Mouse (Mus musculus): ENCODE results near the gene Hoxa11.

Hoxa11 gene

DNA sequence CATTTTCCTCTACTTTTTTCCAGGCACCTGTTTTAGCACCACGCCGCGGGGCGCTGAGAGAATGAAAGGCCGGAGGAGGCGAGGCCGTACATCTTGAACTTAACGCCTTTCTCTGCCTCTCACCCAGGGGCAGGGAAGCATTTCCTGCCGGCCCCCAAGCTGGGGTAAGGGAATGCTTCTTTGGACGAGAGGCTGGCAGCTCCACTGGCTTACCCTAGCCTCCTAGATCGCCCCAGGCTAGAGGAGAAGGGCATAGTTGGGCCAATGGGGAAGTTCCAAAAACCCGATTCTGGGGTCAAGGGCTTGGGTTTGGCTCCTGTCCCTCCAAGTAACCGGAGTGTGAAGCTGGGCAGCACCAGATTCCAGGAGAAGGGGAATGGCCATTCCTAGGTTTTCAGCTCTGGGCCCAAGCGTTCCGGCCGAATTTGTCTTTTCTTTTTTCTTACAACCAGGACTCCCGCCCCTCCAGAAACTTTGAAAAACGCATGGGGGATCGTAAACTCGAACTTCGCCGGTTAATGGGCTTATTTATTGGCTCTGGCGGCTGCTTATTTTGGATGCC is 12.5 kb downstream of the Hoxa11 start:
- no peak for ATAC-seq (ENCODE audit: low TSS enrichment)

DNA sequence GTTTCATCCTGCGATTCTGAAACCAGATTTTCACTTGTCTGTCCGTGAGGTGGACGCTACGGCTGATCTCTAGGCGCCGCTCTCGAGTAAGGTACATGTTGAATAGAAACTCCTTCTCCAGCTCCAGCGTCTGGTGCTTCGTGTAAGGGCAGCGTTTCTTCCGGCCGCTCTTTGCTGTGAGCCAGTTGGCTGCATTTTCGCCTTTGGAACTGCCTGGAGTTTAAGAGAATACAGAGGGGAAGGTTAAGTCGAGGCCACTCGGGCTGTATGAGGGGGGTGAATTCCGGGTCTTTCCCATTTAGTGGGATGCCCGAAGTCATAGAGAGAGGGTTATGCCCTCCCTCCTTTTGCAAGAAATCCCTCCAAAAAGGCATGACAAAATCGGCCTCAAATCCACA is 13.0 kb downstream of the Hoxa11 start:
- no peak for ATAC-seq (ENCODE audit: low TSS enrichment)

DNA sequence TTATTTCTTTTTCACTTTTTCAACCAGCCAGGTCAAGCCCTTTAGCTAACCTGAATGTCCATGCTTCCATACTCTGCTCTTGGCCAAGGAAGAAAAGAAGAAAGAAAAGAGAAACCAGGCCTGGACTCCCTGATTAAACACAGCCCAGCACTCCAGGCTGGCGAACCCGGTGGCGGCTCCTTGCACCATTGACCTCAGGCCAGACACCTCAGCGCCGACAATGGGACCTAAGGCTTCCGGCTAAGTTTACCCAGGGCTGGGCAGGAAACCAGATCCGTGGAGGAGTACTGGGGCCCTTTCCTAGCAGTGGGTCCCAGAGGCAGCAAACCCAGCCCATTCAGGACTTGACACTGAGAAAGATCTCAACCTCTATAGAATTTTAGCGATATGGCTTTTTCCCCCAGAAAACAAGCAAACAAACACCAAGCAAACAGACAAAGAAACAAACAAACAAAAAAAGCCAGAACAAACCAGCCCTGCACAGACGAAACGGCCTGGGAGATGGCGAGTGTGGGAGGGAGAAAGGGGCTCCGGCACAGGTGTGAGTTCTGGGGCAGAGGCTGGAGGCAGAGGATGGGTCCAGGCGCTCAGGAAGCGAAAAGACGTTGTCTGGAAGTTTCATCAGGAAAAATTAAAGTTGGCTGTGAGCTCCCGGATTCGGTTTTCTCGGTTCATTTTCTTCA is 13.6 kb downstream of the Hoxa11 start:
- no peak for ATAC-seq (ENCODE audit: low TSS enrichment)

DNA sequence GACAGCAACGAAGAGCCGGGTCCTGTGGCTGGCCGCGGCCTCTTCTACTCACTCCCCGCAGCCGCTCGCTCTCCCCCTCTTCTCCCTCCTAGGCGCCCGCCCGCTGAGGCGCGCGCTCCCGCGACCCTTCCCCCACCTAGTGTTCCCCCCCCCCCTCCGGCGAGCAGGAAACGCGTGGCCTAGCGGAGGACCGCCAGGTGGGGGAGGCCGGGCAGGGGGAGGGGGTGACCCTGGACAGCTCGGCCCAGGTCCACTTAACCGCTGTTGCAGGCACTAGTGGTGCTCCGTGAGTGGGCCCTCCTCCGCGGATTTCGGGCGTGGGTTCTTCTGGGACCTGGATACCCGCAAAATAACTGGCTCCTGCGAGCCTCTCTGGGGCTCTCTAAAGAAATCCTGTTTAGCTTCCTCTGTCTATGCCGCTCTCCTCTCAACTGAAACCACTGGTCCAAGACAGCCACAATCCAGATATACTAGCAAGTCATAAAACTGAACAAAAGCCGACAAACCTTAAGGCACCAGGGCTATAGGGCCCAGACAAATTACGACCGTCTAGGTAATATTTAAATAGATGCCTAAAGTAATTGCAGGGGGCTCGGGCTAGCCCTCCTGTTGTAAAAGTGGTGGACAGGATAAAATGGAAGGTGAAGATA is 15.0 kb downstream of the Hoxa11 start, which contains the start of gene Hoxa9:
Gene Hoxa9 (minus strand): TSS at position 574 of the 650 bp plus-strand sequence.
- ATAC-seq (ENCODE audit: low TSS enrichment) = no peak

DNA sequence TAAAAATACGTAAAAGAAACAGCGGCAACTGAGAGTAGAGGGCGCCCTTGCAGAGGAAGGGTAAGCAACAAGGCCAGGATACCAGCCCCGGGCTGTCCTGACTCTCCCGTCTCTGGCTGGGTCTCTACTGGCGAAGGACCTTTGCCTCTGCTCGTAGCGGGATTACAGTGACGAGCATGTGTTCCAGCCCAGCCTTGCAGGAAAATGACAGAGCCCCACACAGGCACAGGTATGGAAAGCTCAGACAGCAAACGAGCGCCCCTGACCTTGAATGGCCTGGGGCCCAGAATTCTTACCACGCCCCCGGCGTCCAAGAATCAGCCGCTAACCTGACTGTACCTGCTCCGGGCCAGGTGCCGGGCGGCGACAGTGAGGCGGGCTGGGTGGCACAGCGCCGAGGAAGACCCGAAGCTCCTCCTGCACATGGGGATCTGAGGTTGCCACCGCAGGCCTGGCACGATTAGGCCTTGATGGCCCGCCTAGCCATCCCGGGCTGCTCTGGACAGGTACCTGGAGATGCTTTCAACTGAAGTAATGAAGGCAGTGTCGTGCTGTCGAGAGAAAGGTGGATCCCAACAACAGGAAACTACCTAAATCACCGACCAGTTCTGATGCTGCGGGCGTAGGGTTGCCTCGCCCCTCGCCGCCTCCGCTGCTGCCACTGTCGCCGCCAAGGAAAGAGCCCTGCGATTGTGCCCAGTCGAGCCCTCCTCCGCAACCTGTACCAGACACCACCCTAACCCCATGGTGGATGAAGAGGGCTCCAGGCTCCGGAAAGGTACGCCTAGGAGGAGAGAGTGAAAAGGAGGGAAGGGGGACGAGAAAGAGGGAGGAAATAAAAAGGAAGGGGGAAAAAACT is 15.8 kb downstream of the Hoxa11 start:
- ATAC-seq (ENCODE audit: low TSS enrichment) = no peak

DNA sequence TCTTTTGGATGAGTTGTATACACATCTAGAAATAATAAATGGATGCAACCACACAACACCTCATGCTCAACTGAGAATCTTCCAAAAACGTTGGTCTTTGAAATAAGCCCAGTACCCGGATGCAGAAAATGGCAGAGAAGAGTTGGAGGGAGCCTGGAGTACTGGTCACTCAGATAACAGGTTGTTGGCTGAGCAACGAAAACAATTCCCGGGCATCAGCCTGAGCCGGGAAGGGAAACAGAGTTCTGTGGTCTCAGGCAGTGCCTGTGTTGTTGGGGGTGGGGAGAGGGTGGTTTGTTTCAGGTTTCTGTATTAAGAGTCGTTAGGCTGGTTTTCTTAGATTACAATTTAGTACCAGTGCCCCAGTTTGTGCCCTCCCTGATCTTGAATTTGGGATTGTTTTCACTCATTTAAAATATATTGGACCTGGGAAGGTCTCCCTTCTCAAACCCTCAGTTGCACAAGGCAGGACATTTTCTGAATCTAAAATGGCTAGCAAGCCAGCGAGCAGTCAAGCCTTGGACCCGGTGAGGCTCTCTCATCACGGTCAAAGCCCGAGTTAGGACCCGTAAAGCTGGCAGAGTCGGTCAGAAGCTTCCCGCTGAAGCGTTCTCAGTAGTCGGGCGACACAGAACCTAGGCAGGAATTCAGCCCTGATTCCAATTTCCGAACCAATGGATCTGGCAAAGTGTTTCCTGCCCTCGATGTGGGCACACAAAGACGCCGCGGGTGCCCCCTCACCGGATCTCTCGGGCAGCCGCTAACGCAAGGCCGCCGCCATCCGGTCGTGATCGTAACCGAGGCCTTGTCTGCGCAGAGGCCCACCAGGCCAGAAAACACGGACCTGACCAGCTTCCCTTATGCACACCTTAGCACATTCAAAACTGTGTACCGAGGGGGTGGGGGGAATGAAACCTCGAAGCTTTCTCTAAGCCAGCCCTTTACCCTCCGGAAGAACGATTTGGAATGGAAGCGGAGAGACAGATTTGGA is 16.8 kb downstream of the Hoxa11 start:
- ATAC-seq (ENCODE audit: low TSS enrichment) = no peak

DNA sequence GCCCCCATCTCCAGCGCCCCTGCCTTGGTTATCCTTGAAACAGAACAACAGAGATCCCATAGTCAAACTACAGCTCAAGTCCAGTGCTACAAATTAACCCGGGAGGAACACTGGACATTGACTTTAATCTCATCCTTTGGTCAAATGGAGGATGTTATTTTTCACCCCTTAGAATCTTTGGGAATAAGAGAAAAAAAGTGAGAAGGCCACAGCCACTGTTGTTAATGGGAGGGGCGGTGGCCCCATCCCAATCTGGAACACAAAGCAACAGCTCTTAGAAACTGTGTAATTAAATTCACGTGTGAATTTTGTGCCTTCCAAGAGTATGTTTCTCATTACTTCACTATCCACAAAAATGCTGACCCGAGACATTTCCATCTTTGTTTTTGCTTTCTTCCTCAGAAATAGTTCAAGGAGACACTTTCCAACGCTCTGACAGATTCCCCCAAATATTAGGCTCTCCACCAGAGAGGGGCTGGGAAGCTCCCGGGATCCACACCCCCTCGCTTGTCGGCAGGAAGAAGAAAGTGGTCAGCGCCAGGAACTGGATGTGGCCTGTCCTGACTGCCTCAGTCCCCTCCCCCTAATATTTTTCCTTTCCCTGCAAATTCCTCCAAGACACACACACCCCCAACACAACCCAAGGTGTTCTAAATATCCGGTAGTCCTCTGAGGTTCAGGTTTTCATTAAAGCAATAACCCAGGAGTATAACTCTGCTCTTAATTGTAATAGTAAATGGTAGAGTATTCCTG is 18.0 kb downstream of the Hoxa11 start:
- ATAC-seq (ENCODE audit: low TSS enrichment) = no peak

DNA sequence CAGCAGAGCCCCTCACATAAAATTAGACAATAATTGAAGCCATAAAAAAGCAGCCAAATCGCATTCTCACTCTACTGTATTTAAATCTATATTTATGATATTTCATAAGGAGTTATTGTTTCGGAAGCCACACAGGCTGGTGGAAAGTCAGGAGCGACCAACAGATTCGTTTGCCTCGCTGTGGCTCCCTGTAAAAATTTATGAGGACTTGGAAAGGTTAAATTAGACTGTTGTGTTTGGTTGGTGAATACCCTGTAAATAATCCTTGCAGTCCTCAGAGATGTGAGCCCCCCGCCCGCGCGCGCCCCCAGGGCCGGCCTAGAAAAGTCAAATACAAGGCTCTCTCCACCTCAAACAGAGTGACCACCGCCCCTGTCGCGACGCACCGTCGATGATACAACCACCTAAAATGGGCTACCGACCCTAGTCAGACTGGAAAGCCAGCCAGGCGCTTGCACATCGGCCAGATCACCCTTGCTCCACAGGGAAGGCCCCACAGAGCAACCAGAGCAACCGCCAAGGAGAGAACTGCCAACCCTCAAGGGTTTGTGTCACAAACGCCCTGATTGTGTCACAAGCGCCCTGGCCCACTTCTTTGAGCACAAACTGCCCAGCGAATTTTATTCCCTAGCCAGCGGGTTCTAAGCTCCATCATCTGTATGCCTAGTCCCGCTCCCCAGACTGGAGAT is 18.9 kb downstream of the Hoxa11 start:
- no peak for ATAC-seq (ENCODE audit: low TSS enrichment)

DNA sequence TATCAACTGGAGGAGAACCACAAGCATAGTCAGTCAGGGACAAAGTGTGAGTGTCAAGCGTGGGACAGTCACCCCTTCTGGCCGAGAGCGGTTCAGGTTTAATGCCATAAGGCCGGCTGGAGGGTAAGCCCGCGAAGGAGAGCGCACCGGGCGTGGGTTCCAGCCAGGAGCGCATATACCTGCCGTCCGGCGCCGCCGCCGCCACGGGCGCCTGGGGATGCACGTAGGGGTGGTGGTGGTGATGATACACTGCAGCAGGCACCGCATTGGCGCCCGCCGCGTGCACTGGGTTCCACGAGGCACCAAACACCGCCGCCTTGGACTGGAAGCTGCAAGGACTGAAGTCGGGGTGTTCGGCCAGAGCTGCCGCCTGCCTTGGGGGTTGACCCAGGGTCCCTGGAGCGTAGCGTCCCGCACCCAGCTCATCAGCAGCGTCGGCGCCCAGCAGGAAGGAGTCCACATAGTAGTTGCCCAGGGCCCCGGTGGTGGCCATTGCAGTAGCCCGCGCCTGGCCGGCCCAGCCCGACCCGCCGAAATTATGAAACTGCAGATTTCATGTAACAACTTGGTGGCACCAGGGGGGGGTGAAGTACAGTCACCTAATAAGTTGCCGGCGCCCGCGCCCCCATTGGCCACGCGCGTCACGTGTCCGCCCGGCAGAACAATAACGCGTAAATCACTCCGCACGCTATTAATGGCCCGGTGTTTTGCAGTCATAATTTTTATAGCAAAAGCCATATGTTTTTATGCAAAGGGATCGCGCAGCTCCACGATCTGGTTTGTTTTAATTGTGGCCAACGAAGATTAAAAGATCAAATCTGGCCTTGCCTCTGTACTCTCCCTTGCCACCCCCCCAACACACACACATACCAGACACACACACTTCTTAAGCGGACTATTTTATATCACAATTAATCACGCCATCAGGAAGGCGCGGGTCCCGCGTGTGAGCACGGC is 19.7 kb downstream of the Hoxa11 start:
- ATAC-seq (ENCODE audit: low TSS enrichment) = no peak

DNA sequence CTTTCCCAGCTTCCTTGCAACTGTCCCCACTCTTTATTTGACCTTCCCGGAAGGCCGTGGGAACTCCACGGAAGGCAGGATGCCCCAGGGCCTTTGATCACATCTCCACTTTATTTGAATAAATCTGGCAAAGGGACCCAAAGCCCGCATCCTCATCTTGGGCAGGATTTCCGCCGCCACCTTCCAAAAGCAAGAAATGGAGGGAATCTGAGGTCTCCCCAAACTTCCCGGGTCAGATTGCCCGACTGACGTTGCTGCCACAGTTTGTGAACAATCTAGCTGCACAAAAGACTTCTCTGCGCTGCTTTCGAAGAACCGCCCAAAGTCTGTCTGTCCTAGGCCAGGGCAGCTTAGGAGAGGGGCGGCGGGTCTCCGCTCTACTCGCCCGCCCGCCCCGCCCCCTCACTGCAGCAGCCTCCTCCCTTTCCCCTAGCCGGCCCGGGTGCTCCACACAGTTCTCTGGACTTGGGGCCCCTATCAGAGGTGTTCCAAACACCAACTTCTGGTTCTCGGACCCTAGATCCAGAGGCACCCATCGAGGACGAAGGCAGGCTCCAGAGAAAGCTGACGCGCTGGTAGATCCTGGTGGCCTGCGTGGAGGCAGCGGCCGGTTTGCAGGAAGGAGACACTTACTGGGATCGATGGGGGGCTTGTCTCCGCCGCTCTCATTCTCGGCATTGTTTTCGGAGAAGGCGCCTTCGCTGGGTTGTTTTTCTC is 20.6 kb downstream of the Hoxa11 start:
- no peak for ATAC-seq (ENCODE audit: low TSS enrichment)

DNA sequence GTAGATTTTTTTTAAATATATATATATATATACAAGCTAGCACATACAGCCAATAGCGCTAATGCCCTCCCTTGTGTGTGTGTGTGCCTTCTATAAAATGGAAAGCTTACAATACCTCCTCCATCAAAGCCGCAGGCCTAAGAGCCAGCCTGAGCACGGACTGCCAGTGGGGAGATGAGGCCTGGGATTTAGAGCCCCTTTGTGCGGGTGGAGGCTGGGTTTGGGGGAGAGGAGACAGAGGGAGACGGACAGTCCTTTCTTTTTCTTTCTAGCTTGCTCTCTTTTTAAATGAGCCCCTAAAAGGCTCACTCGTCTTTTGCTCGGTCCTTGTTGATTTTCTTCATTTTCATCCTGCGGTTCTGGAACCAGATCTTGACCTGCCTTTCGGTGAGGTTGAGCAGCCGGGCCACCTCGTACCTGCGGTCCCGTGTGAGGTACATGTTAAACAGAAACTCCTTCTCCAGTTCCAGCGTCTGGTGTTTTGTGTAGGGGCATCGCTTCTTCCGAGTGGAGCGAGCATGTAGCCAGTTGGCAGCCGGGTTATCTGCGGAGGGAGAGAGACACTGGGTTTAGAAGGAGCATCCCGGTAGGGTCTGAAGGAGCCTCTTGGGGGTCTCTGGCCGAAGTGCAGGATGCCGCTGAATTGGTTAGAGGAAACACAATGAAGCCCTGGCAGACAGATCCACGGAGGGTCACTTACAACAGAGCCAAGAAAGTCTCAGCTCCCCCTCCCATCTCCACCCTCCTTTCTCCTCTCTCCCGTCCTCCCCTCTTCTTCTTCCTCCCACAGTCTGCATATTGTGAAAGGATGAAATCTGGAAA is 21.5 kb downstream of the Hoxa11 start:
- ATAC-seq (ENCODE audit: low TSS enrichment) = no peak

DNA sequence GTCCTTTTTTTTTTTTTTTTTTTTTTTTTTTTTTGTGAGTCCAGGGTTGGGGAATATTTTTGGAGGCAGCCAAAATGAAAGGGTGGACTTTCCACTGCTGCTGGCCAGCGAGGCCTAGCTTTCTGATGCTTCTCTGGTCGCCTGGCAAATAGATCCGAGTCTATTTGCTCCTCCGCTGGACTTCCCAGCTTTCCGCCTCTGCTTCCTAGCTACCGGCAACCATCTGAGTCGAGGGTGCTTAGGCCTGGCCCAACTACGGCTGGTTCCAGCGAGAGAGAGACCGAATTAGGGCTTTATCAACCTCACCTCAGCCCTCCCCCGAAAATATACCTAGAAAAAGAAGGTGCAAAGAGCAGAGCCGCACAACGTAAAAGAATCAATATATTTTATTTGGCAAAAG is 22.9 kb downstream of the Hoxa11 start:
- ATAC-seq (ENCODE audit: low TSS enrichment) = no peak

DNA sequence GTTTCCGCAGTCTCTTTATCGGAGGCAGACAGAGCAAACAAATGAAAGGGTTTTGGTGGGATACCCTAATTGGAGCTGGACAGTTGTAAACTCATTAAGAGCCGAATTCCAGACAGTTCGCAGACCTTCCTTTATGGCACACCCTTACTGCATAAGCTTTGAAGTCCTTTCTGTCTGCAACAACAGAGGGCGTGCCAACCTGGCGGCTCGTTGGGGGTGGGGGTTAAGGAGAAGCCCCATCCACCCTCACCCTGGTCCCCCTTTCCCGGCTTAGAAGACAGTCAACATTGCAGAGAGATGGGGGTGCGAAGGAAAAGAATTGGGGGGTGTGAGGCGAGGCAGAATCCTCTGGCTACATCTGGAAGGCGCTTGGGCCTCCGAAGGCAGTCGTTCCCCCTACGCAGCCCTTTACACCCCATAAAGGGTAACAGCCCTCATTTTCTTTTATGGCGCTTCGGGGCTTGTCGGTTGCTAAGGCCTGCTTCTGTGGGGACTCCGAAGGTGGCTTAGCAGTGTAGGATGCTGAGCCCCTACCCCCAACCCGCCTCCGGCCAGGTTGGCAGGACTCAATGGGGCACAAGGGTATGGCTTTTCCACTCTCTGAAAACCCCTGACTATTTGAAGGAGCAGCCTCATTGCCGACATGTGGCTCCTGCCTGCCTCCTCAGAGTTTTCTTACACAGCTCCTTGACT is 23.5 kb downstream of the Hoxa11 start:
- no peak for ATAC-seq (ENCODE audit: low TSS enrichment)

DNA sequence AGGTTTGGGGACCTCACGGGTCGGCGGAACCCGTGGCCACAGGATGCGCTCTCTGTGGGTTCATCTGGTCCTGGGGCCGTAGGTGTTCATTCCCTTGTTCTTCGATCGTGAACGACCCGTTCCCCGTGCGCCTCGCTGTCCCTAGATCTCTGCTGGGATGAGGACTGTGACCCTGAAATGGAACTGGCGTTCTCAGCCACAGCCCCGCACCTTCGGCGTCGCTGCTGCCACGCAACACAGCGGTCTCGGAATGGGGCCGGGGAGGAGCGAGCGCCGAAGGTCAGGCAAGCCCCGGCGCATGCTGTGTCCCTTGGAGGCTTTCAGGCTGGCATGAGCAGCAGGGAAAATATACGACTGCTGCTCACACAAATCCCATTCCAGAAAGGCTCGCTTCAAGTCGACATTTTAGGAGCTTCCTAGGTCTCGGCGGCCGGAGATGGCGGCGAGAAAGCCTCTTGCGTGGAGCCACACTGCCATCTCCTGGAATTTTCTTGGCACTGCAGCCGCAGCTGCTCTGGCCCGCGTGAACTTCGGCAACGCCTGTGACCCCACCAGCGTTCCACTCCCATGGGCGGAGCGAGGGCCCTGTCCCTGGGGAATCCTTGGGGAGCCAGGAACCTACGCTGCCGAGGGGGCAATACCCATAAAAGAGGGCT is 24.1 kb downstream of the Hoxa11 start, which contains the start of gene Hoxa7:
Gene Hoxa7 (minus strand): TSS at position 518 of the 656 bp plus-strand sequence.
- peak; percentile 78 for ATAC-seq (ENCODE audit: low TSS enrichment)

DNA sequence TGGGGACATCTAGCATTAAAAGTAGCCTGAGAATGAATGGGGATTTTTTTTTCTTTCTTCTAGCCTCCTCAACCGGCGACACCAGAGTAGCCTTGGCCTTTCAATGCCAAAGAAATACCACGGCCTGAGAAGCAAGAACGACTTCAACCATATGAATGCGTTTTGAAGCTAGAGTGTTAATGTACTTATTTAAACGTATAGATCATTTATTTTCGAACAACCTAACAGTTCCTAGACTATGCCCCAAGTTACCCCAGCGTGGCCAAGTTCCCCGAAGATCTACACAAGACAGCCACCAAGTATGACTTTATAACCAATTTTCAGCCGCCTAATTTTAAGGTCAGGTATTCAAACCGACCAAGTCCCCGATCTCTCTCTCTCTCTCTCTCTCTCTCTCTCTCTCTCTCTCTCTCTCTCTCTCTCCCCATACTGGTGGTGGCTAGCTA is 24.7 kb downstream of the Hoxa11 start:
- no peak for ATAC-seq (ENCODE audit: low TSS enrichment)
